Mouse (Mus musculus) layer of hippocampus, adult 2 months (tissue): ENCODE data around the gene Ntm. TPM values are rescaled to one million over a fixed set of nuclear protein-coding genes. Genes with fewer than 3 reads are reported as not detected.

ENCODE experiments used
- DNase-seq, 2 experiments: peaks; one replicate each; pipeline ENCODE4 v3.0.0; 2022; ENCODE audit warnings: low spot score in 2 of 2
- H3K27ac ChIP-seq: fragments of 200-600 bp; 2 replicates; pipeline ENCODE4 v1.8.1; 2022
- H3K4me3 ChIP-seq: fragments of 200-600 bp; 2 replicates; pipeline ENCODE4 v1.8.1; 2022; ENCODE audit warnings: mild to moderate bottlenecking
- CTCF ChIP-seq: fragments of 200-600 bp; conservative IDR thresholded peaks from 2 replicates; pipeline ENCODE4 v1.8.1; 2022; ENCODE audit warnings: antibody characterized with exemption, mild to moderate bottlenecking, moderate library complexity
- total RNA-seq, 2 experiments: library from RNA; stranded (reverse); gene quantifications; 2 replicates each; pipeline ENCODE4 v1.2.3; 2021

The Ntm gene
- total RNA-seq, 2 experiments from 2014 or later = 132 to 141 TPM

DNA sequence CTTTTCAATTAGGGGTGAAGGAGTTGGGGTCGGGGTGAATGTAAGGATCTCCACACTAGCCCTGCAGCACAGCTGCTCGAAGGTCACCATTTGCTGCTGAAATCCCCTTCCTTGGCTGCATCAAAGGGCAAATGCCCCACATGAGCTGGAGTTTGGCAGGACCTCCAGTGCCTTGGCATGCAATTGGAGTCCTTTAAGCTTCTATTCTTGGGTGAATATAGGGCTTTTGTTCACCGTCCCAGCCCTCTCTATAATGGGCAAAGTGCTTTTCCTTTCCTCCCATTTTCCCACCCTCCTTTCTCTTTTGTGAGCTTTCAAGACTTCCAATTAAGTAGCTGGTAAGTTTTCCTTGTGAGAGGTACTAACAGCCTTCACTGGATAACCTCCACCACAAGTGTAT, 156.2 kb downstream of the Ntm start:
- DNase-seq = peak in 1 of 2 experiments; percentile 41
- TF ChIP-seq CTCF = no peak
- no peak overlapping the region for H3K4me3 ChIP-seq
- peak overlapping the region; percentile 84 for H3K27ac ChIP-seq

GRCm38 (mm10) chr9:29804483-29804882, 158.5 kb downstream of the Ntm start:
- TF ChIP-seq CTCF = no peak
- peak overlapping the region; percentile 80; the same call in 1 of the 2 replicates for H3K27ac ChIP-seq
- no peak overlapping the region for H3K4me3 ChIP-seq
- DNase-seq = no peak

DNA sequence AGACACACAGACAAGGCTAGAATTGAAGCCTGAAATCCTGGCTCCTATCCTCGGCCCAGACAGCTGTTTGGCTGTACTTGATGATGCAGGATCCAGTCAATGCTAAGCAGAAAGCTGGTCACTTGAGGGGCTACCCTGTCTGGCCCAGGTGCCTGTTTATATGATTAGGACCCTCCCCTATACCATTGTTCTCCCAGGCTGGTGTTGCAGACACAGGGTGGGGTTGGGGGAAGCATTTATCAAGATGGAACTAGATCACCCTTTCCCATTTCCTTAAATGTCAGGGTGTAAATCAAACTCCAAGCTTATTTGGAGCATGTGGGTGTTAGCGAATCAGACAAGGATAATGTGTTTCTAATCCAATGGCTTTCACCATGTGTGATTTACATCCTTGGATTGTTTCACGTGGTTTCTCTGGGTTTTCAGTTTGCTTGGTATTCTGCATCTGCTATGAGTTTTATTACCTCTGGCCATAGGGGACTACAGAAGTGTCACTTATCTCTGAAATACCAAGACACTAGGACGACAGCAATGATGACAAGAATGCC, 159.1 kb downstream of the Ntm start:
- no peak for TF ChIP-seq CTCF
- H3K27ac ChIP-seq = peak overlapping the region; percentile 80
- no peak overlapping the region for H3K4me3 ChIP-seq
- no peak for DNase-seq

GRCm38 (mm10) chr9:29802990-29803737, 159.8 kb downstream of the Ntm start:
- peak overlapping the region; percentile 20; the same call in 1 of the 2 replicates for H3K4me3 ChIP-seq
- H3K27ac ChIP-seq = peak overlapping the region; percentile 80

DNA sequence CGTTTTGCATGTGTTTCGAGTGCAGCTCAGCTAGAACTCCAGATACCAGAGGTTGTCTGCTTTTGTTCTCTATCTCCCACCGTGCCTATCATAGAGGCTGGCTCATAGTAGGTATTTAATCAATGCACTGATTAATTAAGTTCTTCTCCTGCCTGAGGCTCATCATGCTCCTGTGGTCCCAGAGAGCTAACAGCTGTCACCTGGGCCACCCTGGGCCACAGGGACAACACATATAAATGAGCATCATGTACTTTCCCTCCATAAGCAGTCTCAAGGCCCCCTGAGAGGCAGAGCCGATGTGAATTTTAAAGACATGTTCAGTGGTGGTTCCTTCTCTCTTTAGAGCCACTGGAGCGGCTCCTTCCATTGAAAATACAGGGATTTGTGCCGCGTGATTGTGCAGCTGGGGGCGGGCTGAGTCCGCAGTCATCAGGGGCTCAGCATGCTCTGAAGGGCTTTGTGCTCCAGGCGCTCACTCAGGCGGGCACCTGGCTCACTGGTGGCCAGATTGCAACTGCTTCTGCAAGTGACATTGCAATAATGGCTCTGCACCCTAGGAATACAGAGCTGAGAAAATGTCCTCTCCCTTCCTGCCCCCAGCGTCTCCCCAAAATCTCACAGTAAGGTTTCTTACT, 160.8 kb downstream of the Ntm start:
- TF ChIP-seq CTCF = no peak
- peak overlapping the region; percentile 20; the same call in 1 of the 2 replicates for H3K4me3 ChIP-seq
- DNase-seq = peak in 1 of 2 experiments; percentile 30
- H3K27ac ChIP-seq = peak overlapping the region; percentile 80

More at GRCm38 (mm10) chr9:29802990-29803737, 159.8 kb downstream of the Ntm start:
- peak; percentile 52 to 88 for DNase-seq
- peak; percentile 62 for TF ChIP-seq CTCF

DNA sequence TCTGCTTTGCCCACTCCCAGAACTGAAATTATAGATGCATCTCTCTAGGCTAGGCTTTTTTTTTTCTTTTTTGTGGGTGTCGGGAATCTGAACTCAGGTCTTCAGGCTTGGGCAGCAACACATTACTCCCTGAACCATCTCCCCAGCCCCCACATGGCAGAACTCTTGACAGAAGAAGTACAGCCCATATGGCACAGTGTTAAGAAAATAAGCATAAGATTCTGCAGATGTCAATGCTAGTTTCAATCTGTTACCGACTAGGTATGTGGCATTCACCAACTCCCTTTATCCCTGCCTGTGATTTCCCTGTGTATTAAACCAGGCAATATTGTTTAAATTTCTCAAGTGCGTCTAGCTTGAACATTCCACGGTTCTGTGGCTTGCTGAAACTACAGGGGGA, 166.7 kb downstream of the Ntm start:
- no peak overlapping the region for H3K4me3 ChIP-seq
- H3K27ac ChIP-seq = no peak overlapping the region
- TF ChIP-seq CTCF = no peak
- DNase-seq = no peak

GRCm38 (mm10) chr9:29791199-29791915, 171.6 kb downstream of the Ntm start:
- DNase-seq = peak; percentile 31 to 40
- no peak overlapping the region for H3K4me3 ChIP-seq
- H3K27ac ChIP-seq = no peak overlapping the region
- no peak for TF ChIP-seq CTCF

GRCm38 (mm10) chr9:29790017-29790416, 172.9 kb downstream of the Ntm start:
- H3K4me3 ChIP-seq = no peak overlapping the region
- no peak for DNase-seq

GRCm38 (mm10) chr9:29788855-29789254, 174.1 kb downstream of the Ntm start:
- Histone ChIP-seq H3K4me3 (no peak overlapping the region), H3K27ac (no peak overlapping the region)
- TF ChIP-seq CTCF = no peak
- peak in 1 of 2 experiments; percentile 28 for DNase-seq

More at GRCm38 (mm10) chr9:29790017-29790416, 172.9 kb downstream of the Ntm start:
- TF ChIP-seq CTCF = no peak
- H3K27ac ChIP-seq = no peak overlapping the region

DNA sequence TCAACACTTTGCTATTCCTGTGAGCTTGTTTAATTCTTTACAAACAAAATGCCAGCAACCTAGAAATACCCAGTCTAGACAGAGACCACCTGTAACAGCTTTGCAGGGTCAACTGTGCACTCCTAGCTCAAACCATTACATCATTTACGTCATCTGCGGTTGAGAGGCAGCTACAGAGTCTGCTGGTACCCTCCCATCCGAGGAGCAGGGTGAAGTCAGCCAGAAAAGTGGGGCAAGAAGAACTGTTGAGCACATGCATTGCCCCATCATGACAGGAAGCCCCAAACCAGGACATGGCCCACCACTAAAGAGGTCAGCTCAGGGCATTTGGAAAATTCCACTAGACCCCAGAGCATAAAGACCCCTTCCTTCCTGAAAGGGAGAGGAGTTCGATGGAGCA, 175.5 kb downstream of the Ntm start:
- no peak overlapping the region for H3K27ac ChIP-seq
- DNase-seq = no peak
- no peak overlapping the region for H3K4me3 ChIP-seq
- TF ChIP-seq CTCF = no peak

DNA sequence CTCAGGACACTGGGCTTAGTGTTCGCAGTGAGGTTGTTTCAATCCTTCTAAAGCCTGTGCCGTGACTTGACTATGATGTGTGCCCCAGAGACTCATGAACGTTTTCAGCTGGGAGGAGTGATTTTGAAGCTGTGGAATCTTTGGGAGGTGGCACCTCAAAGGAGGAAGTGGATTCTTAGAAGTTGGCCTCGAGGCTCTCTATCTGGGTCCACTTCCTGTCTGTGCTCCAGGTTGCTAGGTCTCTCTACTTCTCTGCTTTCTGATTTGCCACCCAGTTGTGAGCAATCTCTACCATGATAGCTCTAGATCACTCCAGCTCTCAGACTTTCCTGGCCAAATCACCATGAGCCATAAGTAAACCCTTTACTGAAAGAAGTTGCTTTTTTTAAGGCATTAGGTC, 180.2 kb downstream of the Ntm start:
- no peak for DNase-seq
- TF ChIP-seq CTCF = no peak
- H3K4me3 ChIP-seq = no peak overlapping the region
- no peak overlapping the region for H3K27ac ChIP-seq

GRCm38 (mm10) chr9:29779739-29780138, 183.2 kb downstream of the Ntm start:
- no peak overlapping the region for H3K4me3 ChIP-seq
- H3K27ac ChIP-seq = peak overlapping the region; percentile 49; the same call in 1 of the 2 replicates
- TF ChIP-seq CTCF = no peak
- DNase-seq = no peak

DNA sequence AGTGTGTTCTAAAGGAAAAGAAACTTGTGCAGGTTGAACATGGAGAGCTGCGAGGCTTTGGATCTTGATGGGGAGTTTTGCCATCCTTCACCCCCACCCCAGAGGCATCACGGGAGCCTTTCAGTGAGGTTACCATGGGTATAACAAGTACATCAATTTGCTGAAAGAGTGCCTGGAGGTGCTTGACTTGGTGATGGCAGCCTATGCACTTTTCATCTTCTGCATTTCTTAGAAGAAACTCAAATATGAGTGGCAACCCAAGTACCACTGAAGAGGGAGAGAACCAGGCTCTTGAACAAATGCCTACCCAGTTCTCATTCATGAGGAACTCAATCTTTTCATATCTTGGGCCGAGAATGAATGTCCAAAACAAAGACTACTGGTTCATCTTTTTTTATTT, 186.0 kb downstream of the Ntm start:
- Histone ChIP-seq H3K4me3 (no peak overlapping the region), H3K27ac (no peak overlapping the region)
- no peak for TF ChIP-seq CTCF
- no peak for DNase-seq
